Mouse (Mus musculus) gastrocnemius, adult 2 months (tissue): ENCODE results near the gene Ccnt1. TPM values are rescaled to one million over a fixed set of nuclear protein-coding genes. Genes with fewer than 3 reads are reported as not detected.

Source experiments
- DNase-seq: peaks from one replicate; pipeline ENCODE4 v3.0.0; 2022
- H3K27ac ChIP-seq: fragments of 200-600 bp; 2 replicates; pipeline ENCODE4 v1.8.1; 2022; ENCODE audit warnings: mild to moderate bottlenecking
- H3K4me3 ChIP-seq: fragments of 200-600 bp; 2 replicates; pipeline ENCODE4 v1.8.1; 2022; ENCODE audit warnings: mild to moderate bottlenecking, moderate library complexity
- CTCF ChIP-seq: fragments of 200-600 bp; IDR thresholded peaks from 2 replicates; pipeline ENCODE4 v1.8.1; 2022; ENCODE audit warnings: antibody characterized with exemption, mild to moderate bottlenecking, moderate library complexity
- intact Hi-C: fragments of 180-260 bp; cut with DNase I; formaldehyde crosslinking; loops from one replicate; pipeline ENCODE4 v1.15.1; 2025
- total RNA-seq, 2 experiments: library from RNA; stranded (reverse); gene quantifications; 2 replicates each; pipeline ENCODE4 v1.2.3; 2021

Gene Ccnt1
- total RNA-seq, 2 experiments from 2014 or later, result 20.4 to 20.5 TPM

GRCm38 (mm10) chr15:98607557-98607956 is 36.8 kb upstream of the Ccnt1 start:
- intact Hi-C loops, result no loop called here
- DNase-seq, result peak; percentile 67
- H3K4me3 ChIP-seq, result peak overlapping the region; percentile 97
- no peak for TF ChIP-seq CTCF
- peak overlapping the region; percentile 90 for H3K27ac ChIP-seq

- DNase-seq, result no peak
- intact Hi-C loops, result no loop called here
- peak overlapping the region; percentile 97 for H3K4me3 ChIP-seq
These were observed 36.0 kb upstream of the Ccnt1 start for GRCm38 (mm10) chr15:98606739-98607138.

GRCm38 (mm10) chr15:98606051-98606536 is 35.4 kb upstream of the Ccnt1 start:
- DNase-seq, result peak; percentile 47

More at GRCm38 (mm10) chr15:98606739-98607138, 36.0 kb upstream of the Ccnt1 start:
- no peak for TF ChIP-seq CTCF
- H3K27ac ChIP-seq, result peak overlapping the region; percentile 90

GRCm38 (mm10) chr15:98604041-98604575 is 33.4 kb upstream of the Ccnt1 start:
- Histone ChIP-seq H3K4me3 (peak overlapping the region; percentile 67), H3K27ac (peak overlapping the region; percentile 90)
- no peak for TF ChIP-seq CTCF
- intact Hi-C loops, result no loop called here
- DNase-seq, result peak; percentile 43

More at GRCm38 (mm10) chr15:98606051-98606536, 35.4 kb upstream of the Ccnt1 start:
- H3K27ac ChIP-seq, result peak overlapping the region; percentile 90
- no peak for TF ChIP-seq CTCF
- peak overlapping the region; percentile 97 for H3K4me3 ChIP-seq
- intact Hi-C loops, result no loop called here

GRCm38 (mm10) chr15:98602921-98603458 is 32.3 kb upstream of the Ccnt1 start:
- TF ChIP-seq CTCF, result no peak
- Histone ChIP-seq H3K4me3 (peak overlapping the region; percentile 67), H3K27ac (peak overlapping the region; percentile 90)
- intact Hi-C loops, result no loop called here
- peak; percentile 55 for DNase-seq

- peak; percentile 74 for DNase-seq
- intact Hi-C loops, result no loop called here
- Histone ChIP-seq H3K27ac (peak overlapping the region; percentile 90), H3K4me3 (peak overlapping the region; percentile 67)
- no peak for TF ChIP-seq CTCF
These were observed 31.6 kb upstream of the Ccnt1 start for GRCm38 (mm10) chr15:98602191-98602881.

- DNase-seq, result no peak
- intact Hi-C loops, result no loop called here
- H3K4me3 ChIP-seq, result peak overlapping the region; percentile 67
- peak overlapping the region; percentile 90 for H3K27ac ChIP-seq
- TF ChIP-seq CTCF, result no peak
These were observed 31.1 kb upstream of the Ccnt1 start for GRCm38 (mm10) chr15:98601832-98602190.

- TF ChIP-seq CTCF, result no peak
- intact Hi-C loops, result no loop called here
- 0 out of 2 replicates have a peak overlapping the region, but pooled peaks have one; percentile 90 for H3K27ac ChIP-seq
- H3K4me3 ChIP-seq, result peak overlapping the region; percentile 67
- DNase-seq, result no peak
These were observed 29.4 kb upstream of the Ccnt1 start for GRCm38 (mm10) chr15:98600036-98600709.

GRCm38 (mm10) chr15:98596609-98597008 is 25.9 kb upstream of the Ccnt1 start:
- no peak overlapping the region for H3K4me3 ChIP-seq
- DNase-seq, result no peak
- intact Hi-C loops, result no loop called here
- no peak overlapping the region for H3K27ac ChIP-seq
- TF ChIP-seq CTCF, result no peak

GRCm38 (mm10) chr15:98595049-98595448 is 24.3 kb upstream of the Ccnt1 start:
- H3K27ac ChIP-seq, result no peak overlapping the region
- no peak overlapping the region for H3K4me3 ChIP-seq
- no peak for DNase-seq
- no peak for TF ChIP-seq CTCF
- intact Hi-C loops, result no loop called here

- intact Hi-C loops, result no loop called here
- Histone ChIP-seq H3K27ac (no peak overlapping the region), H3K4me3 (no peak overlapping the region)
- DNase-seq, result no peak
- no peak for TF ChIP-seq CTCF
These were observed 23.5 kb upstream of the Ccnt1 start for GRCm38 (mm10) chr15:98594193-98594592.

- no peak for DNase-seq
- no peak for TF ChIP-seq CTCF
- intact Hi-C loops, result no loop called here
- Histone ChIP-seq H3K4me3 (no peak overlapping the region), H3K27ac (no peak overlapping the region)
These were observed 20.7 kb upstream of the Ccnt1 start for GRCm38 (mm10) chr15:98591396-98591795.
